Mouse (Mus musculus) cortical plate, adult 2 months (tissue): Measurements from ENCODE around the gene Krtap28-13.

ENCODE experiments used
- CTCF ChIP-seq: fragments of 200-500 bp; IDR thresholded peaks from 2 replicates; pipeline ENCODE4 v1.5.1; 2011; ENCODE audit warnings: mild to moderate bottlenecking, control low read depth, low read length; ENCODE audit not compliant: insufficient read depth; ENCODE audit errors: extremely low read depth
- POLR2A ChIP-seq: fragments of 200-500 bp; IDR thresholded peaks from 2 replicates; pipeline ENCODE4 v1.6.1; 2011; ENCODE audit warnings: mild to moderate bottlenecking, low read length, control low read depth; ENCODE audit not compliant: insufficient read depth; ENCODE audit errors: extremely low read depth

DNA sequence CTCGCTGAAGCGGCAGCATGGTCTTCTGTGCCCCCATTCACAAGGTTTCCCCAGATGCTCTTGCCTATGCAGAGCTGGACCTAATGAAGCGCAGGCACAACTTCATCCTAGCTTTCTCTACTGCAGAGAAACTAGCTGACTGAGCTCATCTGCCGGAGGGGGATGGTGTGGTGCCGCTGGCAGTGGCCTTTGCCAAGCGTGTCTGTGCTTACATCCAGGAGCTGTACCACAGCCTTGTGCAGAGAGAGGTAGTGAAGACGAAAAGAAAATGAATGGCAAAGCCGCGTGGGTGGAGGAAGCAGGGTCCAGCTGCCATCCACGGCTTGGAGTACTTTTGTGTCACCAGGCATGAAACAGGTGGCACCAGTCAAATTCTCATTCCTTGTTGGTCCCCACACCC, 6.5 kb downstream of the Krtap28-13 start:
- no peak for TF ChIP-seq POLR2A
- TF ChIP-seq CTCF, result no peak
